Mouse (Mus musculus): ENCODE data around the gene Cntd1.

DNA sequence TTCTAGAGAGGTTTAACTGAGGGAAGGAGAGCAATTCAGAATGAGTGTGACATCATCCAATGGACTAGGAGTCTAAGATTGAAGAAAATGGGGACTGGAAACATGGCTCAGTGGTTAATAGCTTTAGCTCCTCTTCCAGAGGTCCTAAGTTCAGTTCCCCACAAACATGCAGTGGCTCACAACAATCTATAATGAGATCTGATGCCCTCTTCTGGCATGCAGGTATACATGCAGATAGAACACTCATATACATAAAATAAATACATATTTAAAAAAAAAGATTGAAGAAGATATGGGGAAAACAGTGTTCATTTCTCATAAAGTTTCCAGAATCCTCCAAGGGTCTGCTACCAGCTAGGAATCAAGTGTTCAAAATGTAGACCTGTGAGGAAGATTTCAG is 43.4 kb upstream of the Cntd1 start:
- TF ChIP-seq CTCF (IDR thresholded peaks at IDR 0.05; ENCODE audit: control insufficient read depth, insufficient read depth, low read length) = no peak
- no peak for TF ChIP-seq POLR2A (IDR thresholded peaks at IDR 0.05; ENCODE audit: borderline replicate concordance, control insufficient read depth, low read depth, low read length)

All from bone marrow, adult 2 months (tissue).